ENCODE assay signal across 7 mouse cellular contexts in genomic region chr2:11602506-11603489, GRCm38 (mm10). TPM values are rescaled to one million over a fixed set of nuclear protein-coding genes. Genes with fewer than 3 reads are reported as not detected.
A peak's percentile ranks its signal among the peaks of the same experiment; 100 is the strongest.
DNase-seq lines count a peak whose midpoint lies in the region; ATAC-seq and TF ChIP-seq lines count a peak whose summit lies in the region.

No protein-coding gene starts in this region.

- under 1% methylated on average over 78 of the region's 78 CpGs for WGBS in embryonic facial prominence, embryonic 10.5 days
- under 1% methylated on average over 72 of the region's 78 CpGs for WGBS in intestine, postnatal 0 days
- WGBS in midbrain, embryonic 12.5 days, result 1% methylated on average over 57 of the region's 78 CpGs
- WGBS in small intestine, adult 2 months, result under 1% methylated on average over 78 of the region's 78 CpGs

- peaks cover 34% of the 10 kb centered on the region for H3K36me3 ChIP-seq in embryonic facial prominence, embryonic 10.5 days (replicated peaks)
- H3K36me3 ChIP-seq in intestine, postnatal 0 days (ENCODE audit: control insufficient read depth, insufficient read depth), result peaks cover 26% of the 10 kb centered on the region
- H3K36me3 ChIP-seq in midbrain, embryonic 12.5 days, result peaks cover 22% of the 10 kb centered on the region
- peaks cover 9% of the 10 kb centered on the region for H3K36me3 ChIP-seq in small intestine, adult 2 months (ENCODE audit: control insufficient read depth, insufficient read depth, low read length)

- H3K27ac ChIP-seq in embryonic facial prominence, embryonic 10.5 days (replicated peaks), result peak overlapping the region; percentile 97
- peak overlapping the region; percentile 41; the same call in 1 of the 2 replicates for H3K27ac ChIP-seq in intestine, postnatal 0 days (ENCODE audit: low read depth, low read length)
- peak overlapping the region; percentile 67 for H3K27ac ChIP-seq in midbrain, embryonic 12.5 days (replicated peaks)
- H3K27ac ChIP-seq in small intestine, adult 2 months (ENCODE audit: insufficient read depth, low read depth, low read length), result 0 out of 2 replicates have a peak overlapping the region, but pooled peaks have one; percentile 26

- peak; percentile 98 for DNase-seq in adrenal gland, postnatal 10 days
- peak; percentile 95 for DNase-seq in embryonic facial prominence, embryonic 10.5 days (ENCODE audit: low spot score)
- DNase-seq in gonadal fat pad, adult 2 months (ENCODE audit: low read depth), result peak; percentile 75
- peak; percentile 96 for DNase-seq in left cerebral cortex, postnatal 4 days

- H3K9me3 ChIP-seq in embryonic facial prominence, embryonic 10.5 days, result no peaks in the 10 kb centered on the region
- no peaks in the 10 kb centered on the region for H3K9me3 ChIP-seq in intestine, postnatal 0 days (ENCODE audit: control insufficient read depth)
- H3K9me3 ChIP-seq in midbrain, embryonic 12.5 days, result no peaks in the 10 kb centered on the region

- peaks cover 9% of the 10 kb centered on the region for H3K4me1 ChIP-seq in embryonic facial prominence, embryonic 10.5 days
- H3K4me1 ChIP-seq in intestine, postnatal 0 days (replicated peaks; ENCODE audit: control insufficient read depth, insufficient read depth, low read length), result peaks cover 6% of the 10 kb centered on the region; the same call in 1 of the 2 replicates
- H3K4me1 ChIP-seq in midbrain, embryonic 12.5 days, result peaks cover 9% of the 10 kb centered on the region
- H3K4me1 ChIP-seq in small intestine, adult 2 months (ENCODE audit: control insufficient read depth, insufficient read depth, insufficient read length, low read length), result peaks cover 4% of the 10 kb centered on the region; the same call in 1 of the 2 replicates

- H3K27me3 ChIP-seq in embryonic facial prominence, embryonic 10.5 days (replicated peaks; ENCODE audit: low read depth, poor library complexity, severe bottlenecking), result no peaks in the 10 kb centered on the region
- H3K27me3 ChIP-seq in intestine, postnatal 0 days (replicated peaks; ENCODE audit: control insufficient read depth, insufficient read depth, low read length), result no peaks in the 10 kb centered on the region
- no peaks in the 10 kb centered on the region for H3K27me3 ChIP-seq in midbrain, embryonic 12.5 days
- no peaks in the 10 kb centered on the region for H3K27me3 ChIP-seq in small intestine, adult 2 months (ENCODE audit: control insufficient read depth, insufficient read depth, low read length)

- peak; percentile 98 for ATAC-seq in intestine, postnatal 0 days
- peak; percentile 99 for ATAC-seq in midbrain, embryonic 12.5 days (ENCODE audit: low FRiP score, low read depth)

- H3K4me2 ChIP-seq in intestine, postnatal 0 days (replicated peaks; ENCODE audit: low read depth), result peak overlapping the region; percentile 76
- H3K4me2 ChIP-seq in midbrain, embryonic 12.5 days (replicated peaks), result peak overlapping the region; percentile 85

- TF ChIP-seq POLR2A in small intestine, adult 2 months (IDR thresholded peaks at IDR 0.05; ENCODE audit: low read depth, low read length), result peak; percentile 81

- H3K4me3 ChIP-seq in embryonic facial prominence, embryonic 10.5 days, result peak overlapping the region; percentile 97
- peak overlapping the region; percentile 84 for H3K4me3 ChIP-seq in intestine, postnatal 0 days (ENCODE audit: low read depth, low read length)
- H3K4me3 ChIP-seq in midbrain, embryonic 12.5 days, result peak overlapping the region; percentile 96
- peak overlapping the region; percentile 87 for H3K4me3 ChIP-seq in small intestine, adult 2 months (ENCODE audit: low read depth, low read length)

- intact Hi-C loops in left cerebral cortex, postnatal 4 days (cut with DNase I), result loop anchor here (1.0 kb wide), 1 partner anchor 85 kb away; no protein-coding TSS in a partner anchor

- peak overlapping the region; percentile 90 for H3K9ac ChIP-seq in intestine, postnatal 0 days (ENCODE audit: low read depth, low read length)
- peak overlapping the region; percentile 97 for H3K9ac ChIP-seq in midbrain, embryonic 12.5 days (replicated peaks)

- TF ChIP-seq CTCF in intestine, postnatal 0 days (IDR thresholded peaks at IDR 0.05; ENCODE audit: low read depth), result peak; percentile 100
- TF ChIP-seq CTCF in small intestine, adult 2 months (IDR thresholded peaks at IDR 0.05; ENCODE audit: extremely low read depth, insufficient read length, insufficient replicate concordance, low read depth, low read length), result peak; percentile 100

RNA-seq across cellular contexts. Expression of gene Rbm17, which starts 1.2 kb away (rescaled TPM):
- 100 to 1,000 TPM; 116 to 118 TPM for total RNA-seq in adrenal gland, postnatal 10 days (2021)
- polyA plus RNA-seq in embryonic facial prominence, embryonic 10.5 days (2016; fragmentation: Nextera tagmentation; extraction: Ambion mirVana), result 201 TPM in 2 replicates
- 47.2 and 52.9 TPM in 2 replicates for polyA plus RNA-seq in gonadal fat pad, adult 2 months (2012; rRNA removed)
- 58.1 and 61.8 TPM in 2 replicates for polyA plus RNA-seq in intestine, postnatal 0 days (2015; fragmentation: Nextera tagmentation; extraction: Ambion mirVana)
- 100 to 1,000 TPM; 126 to 135 TPM for total RNA-seq in left cerebral cortex, postnatal 4 days (2021)
- 166 and 173 TPM in 2 replicates for polyA plus RNA-seq in midbrain, embryonic 12.5 days (2016; fragmentation: Nextera tagmentation; extraction: Ambion mirVana)
- 6.4 and 14.0 TPM in 2 replicates for polyA plus RNA-seq in small intestine, adult 2 months (2012; rRNA removed)

RNA-seq across cellular contexts. Expression of gene Gm17490, which starts 23.3 kb away (rescaled TPM):
- not detected for total RNA-seq in adrenal gland, postnatal 10 days (2021)
- polyA plus RNA-seq in embryonic facial prominence, embryonic 10.5 days (2016; fragmentation: Nextera tagmentation; extraction: Ambion mirVana), result not detected in 2 replicates
- polyA plus RNA-seq in gonadal fat pad, adult 2 months (2012; rRNA removed), result not detected in 2 replicates
- not detected in 2 replicates for polyA plus RNA-seq in intestine, postnatal 0 days (2015; fragmentation: Nextera tagmentation; extraction: Ambion mirVana)
- total RNA-seq in left cerebral cortex, postnatal 4 days (2021), result not detected
- polyA plus RNA-seq in midbrain, embryonic 12.5 days (2016; fragmentation: Nextera tagmentation; extraction: Ambion mirVana), result not detected in 2 replicates
- not detected in 2 replicates for polyA plus RNA-seq in small intestine, adult 2 months (2012; rRNA removed)

RNA-seq across cellular contexts. Expression of gene Il2ra, which starts 39.8 kb away (rescaled TPM):
- total RNA-seq in adrenal gland, postnatal 10 days (2021), result under 1 TPM; 0.48 to 0.66 TPM
- polyA plus RNA-seq in embryonic facial prominence, embryonic 10.5 days (2016; fragmentation: Nextera tagmentation; extraction: Ambion mirVana), result not detected in 2 replicates
- 0.51 and 0.54 TPM in 2 replicates for polyA plus RNA-seq in gonadal fat pad, adult 2 months (2012; rRNA removed)
- polyA plus RNA-seq in intestine, postnatal 0 days (2015; fragmentation: Nextera tagmentation; extraction: Ambion mirVana), result 0.05 and 0.16 TPM in 2 replicates
- not detected for total RNA-seq in left cerebral cortex, postnatal 4 days (2021)
- 0.04 TPM in 1 of 2 replicates, not detected in the other for polyA plus RNA-seq in midbrain, embryonic 12.5 days (2016; fragmentation: Nextera tagmentation; extraction: Ambion mirVana)
- polyA plus RNA-seq in small intestine, adult 2 months (2012; rRNA removed), result 0.11 and 0.33 TPM in 2 replicates

RNA-seq across cellular contexts. Expression of gene Pfkfb3, which starts 48.9 kb away (rescaled TPM):
- 100 to 1,000 TPM; 107 to 116 TPM for total RNA-seq in adrenal gland, postnatal 10 days (2021)
- polyA plus RNA-seq in embryonic facial prominence, embryonic 10.5 days (2016; fragmentation: Nextera tagmentation; extraction: Ambion mirVana), result 15.4 and 17.0 TPM in 2 replicates
- polyA plus RNA-seq in gonadal fat pad, adult 2 months (2012; rRNA removed), result 152 and 208 TPM in 2 replicates
- polyA plus RNA-seq in intestine, postnatal 0 days (2015; fragmentation: Nextera tagmentation; extraction: Ambion mirVana), result 12.7 and 13.4 TPM in 2 replicates
- 10 to 100 TPM; 55.3 to 57.4 TPM for total RNA-seq in left cerebral cortex, postnatal 4 days (2021)
- polyA plus RNA-seq in midbrain, embryonic 12.5 days (2016; fragmentation: Nextera tagmentation; extraction: Ambion mirVana), result 14.9 and 16.3 TPM in 2 replicates
- polyA plus RNA-seq in small intestine, adult 2 months (2012; rRNA removed), result 14.2 and 15.5 TPM in 2 replicates

Comparison
In these comparisons a context has a peak if more than half of its experiments do, and no peak if none do; other contexts are left out.
1. Peak in every context shown above with its lines: DNase-seq, ATAC-seq, H3K4me3 ChIP-seq and H3K27ac ChIP-seq.
2. H3K27ac ChIP-seq: peak in every context shown above with its lines; median percentile 97 in embryonic facial prominence, embryonic 10.5 days; 67 in midbrain, embryonic 12.5 days; 41 in intestine, postnatal 0 days; 26 in small intestine, adult 2 months.